Mouse (Mus musculus) limb, embryonic 14.5 days (tissue): ENCODE data around the gene BC048507. TPM values are rescaled to one million over a fixed set of nuclear protein-coding genes. Genes with fewer than 3 reads are reported as not detected.
"Not testable (repeated sequence)": the region's sequence is repeated elsewhere in the genome, so short reads cannot be mapped to it uniquely, and the experiment has no call there.

Experiments
- ATAC-seq: fragments of 200-750 bp; cut with Nextera tagmentation; 2 replicates; pipeline ENCODE4 v1.8.0; 2017; ENCODE audit warnings: low read depth, moderate number of reproducible peaks, moderate TSS enrichment; ENCODE audit not compliant: low FRiP score
- DNase-seq: peaks from one replicate; pipeline ENCODE4 v3.0.0-alpha.2; 2015; ENCODE audit warnings: low spot score
- H3K27ac ChIP-seq: fragments of 300-500 bp; sonication (generic); replicated peaks from 2 replicates; pipeline ENCODE4 v1.5.1; 2014; ENCODE audit warnings: low read depth, mild to moderate bottlenecking, low read length, moderate library complexity, mixed read lengths
- H3K27me3 ChIP-seq: fragments of 300-500 bp; sonication (generic); 2 replicates; pipeline ENCODE4 v1.6.1; 2014; ENCODE audit warnings: low read length, mixed read lengths; ENCODE audit not compliant: control insufficient read depth, insufficient read depth
- H3K36me3 ChIP-seq: fragments of 300-500 bp; sonication (generic); 2 replicates; pipeline ENCODE4 v1.6.1; 2014; ENCODE audit warnings: mild to moderate bottlenecking, low read length, moderate library complexity, mixed read lengths; ENCODE audit not compliant: control insufficient read depth, insufficient read depth
- H3K4me1 ChIP-seq: fragments of 300-500 bp; sonication (generic); 2 replicates; pipeline ENCODE4 v1.6.1; 2014; ENCODE audit warnings: antibody characterized with exemption, low read length, mixed read lengths; ENCODE audit not compliant: control insufficient read depth, insufficient read depth
- H3K4me2 ChIP-seq: fragments of 300-500 bp; sonication (generic); replicated peaks from 2 replicates; pipeline ENCODE4 v1.6.1; 2014; ENCODE audit warnings: low read depth, mild to moderate bottlenecking, low read length, moderate library complexity; ENCODE audit not compliant: severe bottlenecking
- H3K4me3 ChIP-seq: fragments of 300-500 bp; sonication (generic); replicated peaks from 2 replicates; pipeline ENCODE4 v1.5.1; 2014; ENCODE audit warnings: low read length
- H3K9ac ChIP-seq: fragments of 300-500 bp; sonication (generic); 2 replicates; pipeline ENCODE4 v1.6.1; 2014; ENCODE audit warnings: mild to moderate bottlenecking, low read depth, low read length, moderate library complexity; ENCODE audit not compliant: severe bottlenecking
- H3K9me3 ChIP-seq: fragments of 300-500 bp; sonication (generic); 2 replicates; pipeline ENCODE4 v1.6.1; 2016; ENCODE audit warnings: low read length; ENCODE audit not compliant: control insufficient read depth
- POLR2A ChIP-seq: fragments of 200-500 bp; IDR thresholded peaks from 2 replicates; pipeline ENCODE4 v1.8.0; 2012; ENCODE audit warnings: inconsistent platforms, mild to moderate bottlenecking, moderate library complexity, borderline replicate concordance; ENCODE audit not compliant: insufficient read depth, insufficient read length; ENCODE audit errors: extremely low read depth
- WGBS: fragments of 180-500 bp; shearing (Covaris S2); extraction: QIAGEN DNeasy Blood & Tissue Kit; methylation state at CpG from one replicate; pipeline ENCODE4 v1.1.7; 2014; 5-methylcytosine and 5-hydroxymethylcytosine counted together
- polyA plus RNA-seq, 2 experiments: library from polyadenylated mRNA; depleted of rRNA in 1 of 2; stranded (reverse) in 1 of 2; unstranded in 1 of 2; fragments of >200 nt; fragmentation: Nextera tagmentation in 1 of 2; extraction: Ambion mirVana in 1 of 2; gene quantifications; 2 replicates each; pipeline versions ENCODE4 v1.2.1 to v1.2.3; 2012 to 2014

The BC048507 gene
- polyA plus RNA-seq, 2 experiments, result not detected

- Histone ChIP-seq H3K36me3 (no peaks in the 10 kb centered on the region), H3K9me3 (no peaks in the 10 kb centered on the region), H3K4me2 (no peak overlapping the region), H3K27me3 (no peaks in the 10 kb centered on the region), H3K4me3 (no peak overlapping the region), H3K9ac (no peak overlapping the region), H3K27ac (no peak overlapping the region), H3K4me1 (no peaks in the 10 kb centered on the region)
- WGBS, result 80% methylated on average over 2 of the region's 2 CpGs
- ATAC-seq, result no peak
- TF ChIP-seq POLR2A, result no peak
- DNase-seq, result no peak
These were observed 9.1 kb upstream of the BC048507 start for GRCm38 (mm10) chr13:67853983-67854382.

GRCm38 (mm10) chr13:67857317-67857716 is 5.8 kb upstream of the BC048507 start:
- Histone ChIP-seq H3K4me3 (no peak overlapping the region), H3K9ac (no peak overlapping the region), H3K9me3 (no peaks in the 10 kb centered on the region), H3K36me3 (no peaks in the 10 kb centered on the region), H3K27ac (no peak overlapping the region), H3K4me2 (no peak overlapping the region), H3K4me1 (no peaks in the 10 kb centered on the region), H3K27me3 (no peaks in the 10 kb centered on the region)
- ATAC-seq (no peak), DNase-seq (no peak)
- no peak for TF ChIP-seq POLR2A
- WGBS, result 18% methylated on average over 1 of the region's 1 CpGs

- TF ChIP-seq POLR2A, result no peak
- no peaks in the 10 kb centered on the region for H3K9me3 ChIP-seq
- no peak overlapping the region for H3K9ac ChIP-seq
- no peak for ATAC-seq
- H3K4me1 ChIP-seq, result no peaks in the 10 kb centered on the region
- H3K4me3 ChIP-seq, result no peak overlapping the region
- 85% methylated on average over 9 of the region's 9 CpGs for WGBS
- H3K27me3 ChIP-seq, result no peaks in the 10 kb centered on the region
- H3K4me2 ChIP-seq, result no peak overlapping the region
- H3K27ac ChIP-seq, result no peak overlapping the region
- DNase-seq, result no peak
- no peaks in the 10 kb centered on the region for H3K36me3 ChIP-seq
These were observed 618 bp upstream of the BC048507 start for GRCm38 (mm10) chr13:67862508-67862907.

- Histone ChIP-seq H3K27ac (no peak overlapping the region), H3K9me3 (no peaks in the 10 kb centered on the region), H3K9ac (no peak overlapping the region), H3K4me2 (no peak overlapping the region), H3K4me3 (no peak overlapping the region), H3K27me3 (no peaks in the 10 kb centered on the region), H3K36me3 (no peaks in the 10 kb centered on the region), H3K4me1 (no peaks in the 10 kb centered on the region)
- 32% methylated on average over 5 of the region's 5 CpGs for WGBS
- ATAC-seq (no peak), DNase-seq (no peak)
- TF ChIP-seq POLR2A, result no peak
These were observed 1.7 kb downstream of the BC048507 start for GRCm38 (mm10) chr13:67864764-67865350.

GRCm38 (mm10) chr13:67867899-67868298 is 4.8 kb downstream of the BC048507 start:
- no peaks in the 10 kb centered on the region for H3K4me1 ChIP-seq
- H3K9ac ChIP-seq, result no peak overlapping the region
- no peaks in the 10 kb centered on the region for H3K9me3 ChIP-seq
- no peak for ATAC-seq
- no peak for TF ChIP-seq POLR2A
- H3K4me3 ChIP-seq, result no peak overlapping the region
- no peaks in the 10 kb centered on the region for H3K27me3 ChIP-seq
- no peak for DNase-seq
- no peak overlapping the region for H3K4me2 ChIP-seq
- no peaks in the 10 kb centered on the region for H3K36me3 ChIP-seq
- 28% methylated on average over 3 of the region's 3 CpGs for WGBS
- H3K27ac ChIP-seq, result no peak overlapping the region

GRCm38 (mm10) chr13:67876049-67876698 is 13.0 kb downstream of the BC048507 start:
- not testable (repeated sequence) for H3K4me1 ChIP-seq, H3K27me3 ChIP-seq, H3K9me3 ChIP-seq, ATAC-seq, H3K4me3 ChIP-seq, H3K4me2 ChIP-seq, H3K27ac ChIP-seq, H3K36me3 ChIP-seq, DNase-seq, H3K9ac ChIP-seq
- 39% methylated on average over 6 of the region's 12 CpGs for WGBS
